Mouse (Mus musculus): ENCODE measurements at regions not wholly inside any gene's neighbourhood (a gene's known extent, or its start where the extent isn't known, plus 50 kb on each side); places are given as distances from the start of the nearest gene placed in this dataset.
A peak's percentile ranks its signal among the peaks of the same experiment; 100 is the strongest.

- Histone ChIP-seq H3K36me3 (no peaks in the 10 kb centered on the region), H3K27me3 (replicated peaks) (no peaks in the 10 kb centered on the region), H3K9me3 (replicated peaks) (no peaks in the 10 kb centered on the region), H3K27ac (ENCODE audit: poor library complexity, severe bottlenecking) (no peak overlapping the region), H3K9ac (no peak overlapping the region), H3K4me2 (no peak overlapping the region), H3K4me3 (no peak overlapping the region), H3K4me1 (replicated peaks) (no peaks in the 10 kb centered on the region)
- no peak for ATAC-seq (ENCODE audit: insufficient number of reproducible peaks, low FRiP score)
- WGBS, result 46% methylated on average over 1 of the region's 1 CpGs
Observed at GRCm38 (mm10) chr15:57187840-57188457, 289.5 kb downstream of the Slc22a22 start.

DNA sequence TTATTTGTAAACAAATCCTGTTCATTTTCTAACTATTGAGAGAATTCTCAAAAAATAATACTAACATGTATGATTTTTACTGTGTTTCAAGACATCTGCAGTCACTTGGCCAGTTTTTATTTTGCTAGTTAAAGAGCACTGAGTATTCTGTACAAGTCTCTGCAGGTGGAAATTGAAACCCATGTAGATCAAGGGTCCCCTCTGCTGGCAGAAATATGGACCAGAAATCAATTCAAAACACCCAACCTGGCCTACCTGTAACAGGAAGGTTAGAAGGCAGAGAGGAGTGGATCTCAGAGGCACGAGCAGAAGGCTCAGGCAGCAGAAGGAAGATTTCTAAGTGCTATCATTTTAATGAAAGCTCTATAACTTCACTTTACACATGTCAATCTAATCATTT lies 298.3 kb downstream of the Slc22a22 start:
- 59% methylated on average over 1 of the region's 1 CpGs for WGBS
- H3K27ac ChIP-seq (ENCODE audit: poor library complexity, severe bottlenecking), result no peak overlapping the region
- no peak for ATAC-seq (ENCODE audit: insufficient number of reproducible peaks, low FRiP score)
- H3K4me1 ChIP-seq (replicated peaks), result no peaks in the 10 kb centered on the region
- no peak overlapping the region for H3K4me2 ChIP-seq
- H3K4me3 ChIP-seq, result no peak overlapping the region
- no peaks in the 10 kb centered on the region for H3K27me3 ChIP-seq (replicated peaks)
- no peaks in the 10 kb centered on the region for H3K9me3 ChIP-seq (replicated peaks)
- no peak overlapping the region for H3K9ac ChIP-seq
- H3K36me3 ChIP-seq, result no peaks in the 10 kb centered on the region

DNA sequence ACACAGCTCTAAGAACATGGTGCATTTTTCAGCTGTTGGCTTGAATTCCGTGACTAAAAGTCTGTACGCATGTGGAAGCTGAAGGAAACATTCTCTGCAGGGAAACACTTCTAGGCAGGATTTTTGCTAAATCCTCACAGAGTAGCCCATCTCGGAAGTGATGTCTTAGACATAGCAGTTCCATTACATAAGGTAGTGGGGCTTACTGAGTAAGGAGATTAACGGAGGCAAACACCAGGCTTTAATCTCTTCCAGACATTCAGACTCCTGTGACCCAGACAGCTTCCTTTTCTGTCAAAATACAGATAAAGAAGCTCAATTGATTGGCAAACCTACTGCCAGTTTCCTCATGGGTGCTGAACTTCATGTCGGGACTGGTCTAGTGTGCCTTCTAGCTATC lies 304.7 kb downstream of the Slc22a22 start:
- H3K4me1 ChIP-seq (replicated peaks), result peaks cover 5% of the 10 kb centered on the region; the same call in 1 of the 2 replicates

DNA sequence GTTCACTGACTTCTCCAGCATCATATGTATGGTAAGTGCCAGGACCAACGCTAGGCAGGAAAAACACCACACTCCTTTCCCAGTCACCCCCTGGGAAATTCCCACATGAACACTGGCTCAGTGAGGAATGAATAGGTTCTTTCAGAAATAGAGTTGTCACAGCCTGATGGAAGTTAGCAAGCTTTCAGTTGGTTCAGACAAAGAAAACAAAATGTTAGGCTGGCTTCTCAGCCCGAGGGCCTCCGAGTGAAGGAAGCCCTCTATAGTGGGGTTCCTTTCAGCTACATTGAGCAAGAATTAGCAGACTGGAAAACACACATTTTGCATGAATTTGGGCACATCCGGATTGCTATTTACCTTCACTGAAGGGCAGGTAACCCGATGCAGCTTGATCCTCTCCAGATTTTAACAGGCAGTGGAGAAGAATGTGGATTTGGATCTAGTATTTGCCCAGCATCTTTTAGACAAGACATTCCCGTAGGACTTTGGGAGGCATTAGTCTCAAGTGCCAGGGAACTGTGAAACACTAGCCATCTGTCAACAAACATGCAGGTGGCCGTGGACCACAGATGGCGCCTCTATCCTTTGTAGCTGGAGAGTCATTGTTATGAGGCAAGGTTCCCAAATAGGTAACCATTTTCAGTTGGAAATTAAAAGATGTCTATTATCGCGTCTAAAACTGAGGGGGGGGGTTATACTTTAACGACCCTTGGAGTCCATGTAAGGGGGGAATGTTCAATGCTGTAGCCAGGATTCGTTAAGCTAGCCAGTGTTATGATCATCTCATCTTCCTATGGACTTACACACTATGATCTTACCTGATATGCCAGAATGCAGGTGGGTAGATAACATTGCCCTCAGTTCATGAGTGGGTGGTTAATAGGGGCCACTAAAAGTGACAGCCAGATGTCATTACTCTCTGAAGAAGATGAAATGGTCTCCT lies 314.8 kb downstream of the Slc22a22 start:
- no peak for ATAC-seq (ENCODE audit: insufficient number of reproducible peaks, low FRiP score)
- no peaks in the 10 kb centered on the region for H3K9me3 ChIP-seq (replicated peaks)
- 65% methylated on average over 12 of the region's 12 CpGs for WGBS
- no peak overlapping the region for H3K4me3 ChIP-seq
- no peak overlapping the region for H3K27ac ChIP-seq (ENCODE audit: poor library complexity, severe bottlenecking)
- H3K27me3 ChIP-seq (replicated peaks), result no peaks in the 10 kb centered on the region
- H3K4me1 ChIP-seq (replicated peaks), result no peaks in the 10 kb centered on the region
- no peak overlapping the region for H3K9ac ChIP-seq
- H3K4me2 ChIP-seq, result no peak overlapping the region
- H3K36me3 ChIP-seq, result no peaks in the 10 kb centered on the region

More for the DNA sequence above, 304.7 kb downstream of the Slc22a22 start:
- no peaks in the 10 kb centered on the region for H3K27me3 ChIP-seq (replicated peaks)
- H3K27ac ChIP-seq (ENCODE audit: poor library complexity, severe bottlenecking), result 0 out of 2 replicates have a peak overlapping the region, but pooled peaks have one; percentile 24
- peak; percentile 63; the same call in 1 of the 2 replicates for ATAC-seq (ENCODE audit: insufficient number of reproducible peaks, low FRiP score)
- no peaks in the 10 kb centered on the region for H3K9me3 ChIP-seq (replicated peaks)
- no peaks in the 10 kb centered on the region for H3K36me3 ChIP-seq
- H3K4me2 ChIP-seq, result no peak overlapping the region
- H3K9ac ChIP-seq, result no peak overlapping the region
- no peak overlapping the region for H3K4me3 ChIP-seq
- 13% methylated on average over 5 of the region's 5 CpGs for WGBS

- WGBS, result 29% methylated on average over 9 of the region's 9 CpGs
- no peaks in the 10 kb centered on the region for H3K36me3 ChIP-seq
- ATAC-seq (ENCODE audit: insufficient number of reproducible peaks, low FRiP score), result no peak
- H3K9ac ChIP-seq, result no peak overlapping the region
- H3K9me3 ChIP-seq (replicated peaks), result no peaks in the 10 kb centered on the region
- no peaks in the 10 kb centered on the region for H3K4me1 ChIP-seq (replicated peaks)
- H3K4me2 ChIP-seq, result no peak overlapping the region
- no peaks in the 10 kb centered on the region for H3K27me3 ChIP-seq (replicated peaks)
- H3K4me3 ChIP-seq, result no peak overlapping the region
- no peak overlapping the region for H3K27ac ChIP-seq (ENCODE audit: poor library complexity, severe bottlenecking)
Observed at GRCm38 (mm10) chr15:57140130-57140750, 337.2 kb downstream of the Slc22a22 start.

DNA sequence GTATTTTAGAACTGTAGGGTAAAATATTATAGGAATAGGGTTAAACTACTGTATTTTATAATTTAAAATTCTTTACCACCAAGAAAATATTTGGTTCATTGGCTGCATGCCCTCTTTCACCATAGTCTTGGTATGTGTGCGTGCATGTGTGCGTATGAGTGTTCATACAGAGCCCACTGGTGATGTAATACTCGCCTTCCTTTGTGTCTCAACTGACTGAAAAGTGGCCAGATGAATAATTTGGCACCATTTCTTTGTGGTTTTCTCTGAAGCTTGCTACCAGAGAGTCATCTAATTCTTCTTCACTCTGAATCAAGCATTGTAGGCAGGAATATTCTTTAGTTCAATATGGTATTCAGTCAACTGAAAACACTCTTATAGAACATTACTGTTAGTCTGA lies 372.7 kb downstream of the Slc22a22 start:
- Histone ChIP-seq H3K9ac (no peak overlapping the region), H3K4me1 (replicated peaks) (no peaks in the 10 kb centered on the region), H3K4me3 (no peak overlapping the region), H3K4me2 (no peak overlapping the region), H3K27ac (ENCODE audit: poor library complexity, severe bottlenecking) (no peak overlapping the region), H3K27me3 (replicated peaks) (no peaks in the 10 kb centered on the region), H3K9me3 (replicated peaks) (no peaks in the 10 kb centered on the region), H3K36me3 (no peaks in the 10 kb centered on the region)
- 80% methylated on average over 3 of the region's 3 CpGs for WGBS
- no peak for ATAC-seq (ENCODE audit: insufficient number of reproducible peaks, low FRiP score)

GRCm38 (mm10) chr15:57097309-57097708 lies 380.1 kb downstream of the Slc22a22 start:
- Histone ChIP-seq H3K4me1 (replicated peaks) (no peaks in the 10 kb centered on the region), H3K36me3 (no peaks in the 10 kb centered on the region), H3K4me2 (no peak overlapping the region), H3K27ac (ENCODE audit: poor library complexity, severe bottlenecking) (no peak overlapping the region), H3K9me3 (replicated peaks) (no peaks in the 10 kb centered on the region), H3K4me3 (no peak overlapping the region), H3K27me3 (replicated peaks) (no peaks in the 10 kb centered on the region), H3K9ac (no peak overlapping the region)
- no peak for ATAC-seq (ENCODE audit: insufficient number of reproducible peaks, low FRiP score)
- 68% methylated on average over 2 of the region's 2 CpGs for WGBS

DNA sequence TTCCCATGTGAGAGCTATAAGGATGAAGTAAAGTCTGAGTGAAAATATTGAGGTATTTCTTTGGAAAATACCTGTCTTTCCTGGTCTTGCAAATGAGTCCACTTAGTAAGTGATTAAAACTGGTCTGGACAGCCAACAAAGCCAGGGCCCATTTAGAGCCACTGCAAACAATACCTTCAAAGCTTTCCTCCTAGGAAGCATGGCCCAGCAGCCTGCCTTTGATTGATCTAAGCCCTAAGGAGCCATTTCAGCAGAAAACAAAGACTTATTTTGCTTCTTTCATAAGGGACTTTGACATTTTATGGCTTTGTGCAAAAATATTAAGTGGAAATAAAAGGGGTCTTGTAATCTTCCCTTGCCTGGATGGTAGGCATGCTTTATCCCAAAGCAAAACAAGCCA lies 397.6 kb downstream of the Slc22a22 start:
- Histone ChIP-seq H3K9ac (no peak overlapping the region), H3K36me3 (no peaks in the 10 kb centered on the region), H3K4me2 (no peak overlapping the region), H3K4me3 (no peak overlapping the region), H3K9me3 (replicated peaks) (no peaks in the 10 kb centered on the region), H3K27me3 (replicated peaks) (no peaks in the 10 kb centered on the region), H3K4me1 (replicated peaks) (no peaks in the 10 kb centered on the region), H3K27ac (ENCODE audit: poor library complexity, severe bottlenecking) (no peak overlapping the region)
- ATAC-seq (ENCODE audit: insufficient number of reproducible peaks, low FRiP score), result no peak

DNA sequence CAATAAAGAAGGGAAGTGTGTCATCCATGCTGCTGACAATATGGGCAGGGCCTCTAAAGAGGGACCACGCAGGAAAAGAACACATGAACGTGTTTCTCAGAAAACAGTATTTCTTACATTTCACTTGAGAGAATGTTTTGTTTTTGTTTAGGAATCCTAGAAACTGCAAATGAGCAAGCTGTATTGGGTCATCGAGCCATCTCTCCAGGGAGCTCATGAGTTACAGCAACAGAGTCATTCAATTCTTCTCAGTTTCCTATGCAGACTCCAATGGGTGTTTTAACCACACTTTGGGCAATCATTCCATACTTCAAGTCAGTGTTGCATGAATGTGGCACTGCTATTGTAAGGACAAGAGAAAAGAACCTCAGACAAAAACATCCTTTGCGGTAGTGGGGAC lies 403.6 kb downstream of the Slc22a22 start:
- Histone ChIP-seq H3K9ac (no peak overlapping the region), H3K4me1 (replicated peaks) (no peaks in the 10 kb centered on the region), H3K27ac (ENCODE audit: poor library complexity, severe bottlenecking) (no peak overlapping the region), H3K4me2 (no peak overlapping the region), H3K27me3 (replicated peaks) (no peaks in the 10 kb centered on the region), H3K4me3 (no peak overlapping the region), H3K9me3 (replicated peaks) (0 out of 2 replicates have a peak, but pooled peaks cover 2% of the 10 kb centered on the region), H3K36me3 (no peaks in the 10 kb centered on the region)
- ATAC-seq (ENCODE audit: insufficient number of reproducible peaks, low FRiP score), result no peak
- 81% methylated on average over 4 of the region's 4 CpGs for WGBS

DNA sequence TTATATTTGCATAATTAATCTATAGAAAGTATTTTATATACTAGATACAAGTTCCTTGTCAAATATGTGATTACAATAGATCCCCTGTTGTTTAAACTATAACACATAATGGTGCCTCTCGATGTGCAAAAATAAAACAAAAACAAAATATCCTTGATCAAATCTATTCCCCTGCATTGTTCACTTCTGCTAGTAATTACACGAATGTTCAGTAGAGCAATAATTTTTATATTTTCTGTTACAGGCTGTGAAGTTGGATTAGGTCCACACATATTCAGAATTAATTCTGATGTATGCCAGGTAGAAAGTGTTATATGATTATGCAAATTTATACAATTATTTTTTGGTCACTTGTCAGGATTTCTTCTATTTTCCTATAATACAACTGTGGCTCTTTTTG lies 415.9 kb downstream of the Slc22a22 start:
- Histone ChIP-seq H3K9ac (no peak overlapping the region), H3K27ac (ENCODE audit: poor library complexity, severe bottlenecking) (no peak overlapping the region), H3K4me1 (replicated peaks) (no peaks in the 10 kb centered on the region), H3K27me3 (replicated peaks) (no peaks in the 10 kb centered on the region), H3K9me3 (replicated peaks) (no peaks in the 10 kb centered on the region), H3K36me3 (no peaks in the 10 kb centered on the region), H3K4me3 (no peak overlapping the region), H3K4me2 (no peak overlapping the region)
- no peak for ATAC-seq (ENCODE audit: insufficient number of reproducible peaks, low FRiP score)
- 82% methylated on average over 2 of the region's 2 CpGs for WGBS

GRCm38 (mm10) chr15:57059550-57060195 lies 417.8 kb downstream of the Slc22a22 start:
- Histone ChIP-seq H3K4me1 (replicated peaks) (no peaks in the 10 kb centered on the region), H3K27ac (ENCODE audit: poor library complexity, severe bottlenecking) (no peak overlapping the region), H3K27me3 (replicated peaks) (no peaks in the 10 kb centered on the region), H3K36me3 (no peaks in the 10 kb centered on the region), H3K4me3 (no peak overlapping the region), H3K9ac (no peak overlapping the region), H3K9me3 (replicated peaks) (no peaks in the 10 kb centered on the region), H3K4me2 (no peak overlapping the region)
- ATAC-seq (ENCODE audit: insufficient number of reproducible peaks, low FRiP score), result no peak
- WGBS, result 78% methylated on average over 1 of the region's 1 CpGs
